Mouse (Mus musculus) ES-Bruce4 (cell line): ENCODE measurements around the gene Dmwd. TPM values are rescaled to one million over a fixed set of nuclear protein-coding genes. Genes with fewer than 3 reads are reported as not detected.

Source experiments
- H3K27ac ChIP-seq: 2 replicates; pipeline ENCODE4 v1.5.1; 2012; ENCODE audit warnings: low read length, inconsistent platforms; ENCODE audit not compliant: insufficient read depth
- H3K27me3 ChIP-seq: 2 replicates; pipeline ENCODE4 v1.6.1; 2012; ENCODE audit warnings: mild to moderate bottlenecking, low read length, inconsistent platforms; ENCODE audit not compliant: control insufficient read depth, poor library complexity, insufficient read depth, severe bottlenecking
- H3K36me3 ChIP-seq: 2 replicates; pipeline ENCODE4 v1.6.1; 2012; ENCODE audit warnings: inconsistent platforms, mild to moderate bottlenecking, low read length, moderate library complexity; ENCODE audit not compliant: control insufficient read depth, poor library complexity, insufficient read depth, severe bottlenecking
- H3K4me1 ChIP-seq: one replicate; pipeline ENCODE4 v1.8.1; 2011; ENCODE audit warnings: low read length; ENCODE audit not compliant: control insufficient read depth, insufficient read depth
- H3K4me3 ChIP-seq: 2 replicates; pipeline ENCODE4 v1.5.1; 2011; ENCODE audit warnings: low read depth, mild to moderate bottlenecking, low read length
- H3K9ac ChIP-seq: 2 replicates; pipeline ENCODE4 v1.6.1; 2012; ENCODE audit warnings: low read depth, mild to moderate bottlenecking, inconsistent platforms; ENCODE audit not compliant: poor library complexity, severe bottlenecking
- H3K9me3 ChIP-seq: replicated peaks from 2 replicates; pipeline ENCODE4 v1.6.1; 2012; ENCODE audit warnings: mild to moderate bottlenecking, low read length, inconsistent platforms; ENCODE audit not compliant: control insufficient read depth, poor library complexity, insufficient read depth, severe bottlenecking
- CTCF ChIP-seq: IDR thresholded peaks from one replicate; pipeline ENCODE4 v1.8.1; 2011; ENCODE audit warnings: low read depth, low read length
- EP300 ChIP-seq: IDR thresholded peaks from 2 replicates; pipeline ENCODE4 v1.6.1; 2011; ENCODE audit warnings: low read depth, low read length; ENCODE audit not compliant: insufficient read depth
- POLR2A ChIP-seq: IDR thresholded peaks from one replicate; pipeline ENCODE4 v1.8.1; 2011; ENCODE audit warnings: low read length; ENCODE audit not compliant: insufficient read depth
- polyA plus RNA-seq: library from polyadenylated mRNA; stranded (reverse); fragments of >200 nt; gene quantifications from 2 replicates; pipeline ENCODE4 v1.2.4, GENCODE M21; 2011; ENCODE audit warnings: low read depth; ENCODE audit not compliant: missing spikeins, insufficient read depth, insufficient read length

Dmwd gene
- polyA plus RNA-seq, 1 experiment: 45.1 TPM

GRCm38 (mm10) chr7:19053136-19053532 lies 22.9 kb upstream of the Dmwd start:
- H3K9me3 ChIP-seq: no peaks in the 10 kb centered on the region
- H3K4me1 ChIP-seq: no peaks in the 10 kb centered on the region
- TF ChIP-seq CTCF (no peak), EP300 (no peak), POLR2A (no peak)
- H3K4me3 ChIP-seq: no peak overlapping the region
- no peaks in the 10 kb centered on the region for H3K27me3 ChIP-seq
- H3K36me3 ChIP-seq: peaks cover 20% of the 10 kb centered on the region
- H3K9ac ChIP-seq: no peak overlapping the region
- no peak overlapping the region for H3K27ac ChIP-seq

DNA sequence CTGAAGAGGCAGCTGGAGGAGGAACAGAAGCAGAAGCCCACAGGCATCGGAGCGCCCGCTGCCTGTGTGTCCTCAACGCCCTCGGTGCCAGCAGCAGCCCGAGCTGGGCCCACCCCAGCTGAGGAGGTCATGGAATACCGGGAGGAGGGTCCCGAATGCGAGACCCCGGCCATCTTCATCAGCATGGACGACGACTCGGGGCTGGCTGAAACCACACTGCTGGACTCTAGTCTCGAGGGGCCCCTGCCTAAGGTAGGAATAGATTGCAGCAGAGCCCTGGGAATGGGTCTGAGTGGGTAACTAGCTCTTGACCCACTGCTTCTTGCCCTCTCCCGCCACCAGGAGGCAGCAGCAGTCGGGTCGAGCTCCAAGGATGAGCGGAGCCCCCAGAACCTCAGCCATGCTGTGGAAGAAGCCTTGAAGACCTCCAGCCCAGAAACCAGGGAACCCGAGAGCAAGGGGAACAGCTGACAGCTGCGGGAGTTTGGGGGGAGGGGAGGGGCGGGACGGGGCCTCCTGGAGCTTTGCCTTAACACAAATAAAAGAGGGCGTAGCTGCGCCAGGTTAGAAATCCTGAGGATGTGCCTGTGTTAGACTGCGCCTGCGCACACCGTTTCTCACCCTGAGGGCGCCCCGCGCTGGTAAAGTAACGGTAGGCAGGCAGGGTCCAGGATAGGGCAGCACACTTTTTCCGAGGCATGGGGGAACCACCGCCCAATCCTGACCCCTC lies 21.8 kb upstream of the Dmwd start, which contains the start of gene Rsph6a:
Gene Rsph6a, plus strand, starts transcription at position 644 of the 730 bp plus-strand sequence.
- no peak for TF ChIP-seq POLR2A
- peak; percentile 69 for TF ChIP-seq CTCF
- Histone ChIP-seq H3K4me1 (no peaks in the 10 kb centered on the region), H3K36me3 (peaks cover 13% of the 10 kb centered on the region; the same call in 1 of the 2 replicates), H3K27ac (no peak within 1 kb of the TSS), H3K9me3 (no peaks in the 10 kb centered on the region), H3K4me3 (no peak within 1 kb of the TSS), H3K9ac (0 out of 2 replicates have a peak within 1 kb of the TSS, but pooled peaks have one; percentile 14), H3K27me3 (no peaks in the 10 kb centered on the region)

- Histone ChIP-seq H3K4me1 (no peaks in the 10 kb centered on the region), H3K9ac (no peak overlapping the region), H3K4me3 (no peak overlapping the region), H3K9me3 (no peaks in the 10 kb centered on the region), H3K36me3 (peaks cover 8% of the 10 kb centered on the region; the same call in 1 of the 2 replicates), H3K27me3 (no peaks in the 10 kb centered on the region), H3K27ac (no peak overlapping the region)
- TF ChIP-seq POLR2A (no peak), CTCF (no peak), EP300 (no peak)
Observed at GRCm38 (mm10) chr7:19054777-19055076, 21.3 kb upstream of the Dmwd start.

DNA sequence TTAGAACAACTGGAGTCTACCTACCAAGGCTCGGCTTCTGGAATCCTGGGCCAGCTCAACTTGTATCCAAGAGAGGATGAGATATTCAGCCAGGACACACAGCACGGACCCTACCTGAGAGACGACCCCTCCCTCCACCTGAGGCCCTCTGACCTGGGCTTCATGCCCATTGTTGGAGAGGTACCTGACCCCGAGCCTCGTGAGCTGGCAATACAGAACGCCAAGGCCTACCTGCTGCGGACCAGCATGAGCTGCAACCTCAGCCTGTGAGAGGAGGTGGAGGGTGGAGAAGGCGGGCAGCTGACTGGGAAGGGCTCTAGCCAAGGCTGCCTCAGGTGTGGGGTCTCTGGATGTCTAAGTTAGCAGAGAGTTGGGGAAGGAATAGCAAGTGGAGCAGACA lies 20.9 kb upstream of the Dmwd start:
- TF ChIP-seq CTCF: no peak
- TF ChIP-seq POLR2A: no peak
- no peak for TF ChIP-seq EP300
- Histone ChIP-seq H3K4me3 (no peak overlapping the region), H3K4me1 (no peaks in the 10 kb centered on the region), H3K9ac (no peak overlapping the region), H3K9me3 (no peaks in the 10 kb centered on the region), H3K36me3 (peaks cover 4% of the 10 kb centered on the region; the same call in 1 of the 2 replicates), H3K27me3 (no peaks in the 10 kb centered on the region), H3K27ac (no peak overlapping the region)

GRCm38 (mm10) chr7:19057405-19057804 lies 18.6 kb upstream of the Dmwd start:
- Histone ChIP-seq H3K36me3 (no peaks in the 10 kb centered on the region), H3K27ac (no peak overlapping the region), H3K4me1 (no peaks in the 10 kb centered on the region), H3K4me3 (no peak overlapping the region), H3K9me3 (no peaks in the 10 kb centered on the region), H3K9ac (no peak overlapping the region), H3K27me3 (no peaks in the 10 kb centered on the region)
- TF ChIP-seq EP300 (no peak), CTCF (no peak), POLR2A (no peak)

DNA sequence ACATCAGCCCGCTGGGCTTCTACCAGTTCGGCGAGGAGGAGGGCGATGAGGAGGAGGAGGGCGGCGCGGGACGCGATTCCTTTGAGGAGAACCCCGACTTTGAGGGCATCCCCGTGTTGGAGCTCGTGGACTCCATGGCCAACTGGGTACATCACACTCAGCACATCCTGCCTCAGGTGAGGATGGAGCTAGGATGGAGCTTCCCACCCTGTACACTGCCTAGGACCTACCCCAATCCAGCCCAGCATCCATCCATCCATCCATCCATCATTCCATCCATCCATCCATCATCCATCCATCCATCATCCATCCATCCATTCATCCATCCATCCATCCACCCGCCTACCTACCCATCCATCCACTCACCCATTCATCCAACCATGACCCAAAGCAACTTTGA lies 10.1 kb upstream of the Dmwd start:
- no peaks in the 10 kb centered on the region for H3K4me1 ChIP-seq
- H3K9me3 ChIP-seq: no peaks in the 10 kb centered on the region
- peak overlapping the region; percentile 38 for H3K4me3 ChIP-seq
- no peak overlapping the region for H3K9ac ChIP-seq
- H3K36me3 ChIP-seq: no peaks in the 10 kb centered on the region
- TF ChIP-seq POLR2A (no peak), CTCF (no peak), EP300 (no peak)
- no peaks in the 10 kb centered on the region for H3K27me3 ChIP-seq
- no peak overlapping the region for H3K27ac ChIP-seq
